Mouse (Mus musculus): ENCODE results near the gene Gm49378. TPM values are rescaled to one million over a fixed set of nuclear protein-coding genes. Genes with fewer than 3 reads are reported as not detected.

The Gm49378 gene
- polyA plus RNA-seq (2017; shearing (Covaris generic)): 1 to 10 TPM; 1.6 to 2.2 TPM

DNA sequence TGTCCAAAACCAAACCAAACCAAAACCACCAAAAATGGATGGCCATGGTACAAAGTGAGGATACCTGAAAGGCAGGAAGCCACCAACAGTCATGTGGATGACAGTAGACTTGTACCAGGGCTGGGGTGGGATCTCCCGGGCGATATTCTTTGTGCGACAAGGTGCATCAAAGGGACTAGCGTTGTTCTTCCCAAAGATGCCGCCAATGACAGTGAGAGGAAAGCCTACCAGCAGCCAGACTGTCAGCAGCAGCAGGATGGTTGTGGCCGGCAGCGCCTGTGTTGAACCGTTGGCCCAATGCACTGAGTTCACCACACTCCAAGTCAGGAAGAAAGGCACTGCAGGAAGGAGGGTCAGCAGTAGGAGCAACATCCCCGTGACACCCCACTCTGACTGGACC is at the start of gene Gm49378:
Gene Gm49378, minus strand, starts transcription at position 101 of the 400 bp plus-strand sequence.

DNA sequence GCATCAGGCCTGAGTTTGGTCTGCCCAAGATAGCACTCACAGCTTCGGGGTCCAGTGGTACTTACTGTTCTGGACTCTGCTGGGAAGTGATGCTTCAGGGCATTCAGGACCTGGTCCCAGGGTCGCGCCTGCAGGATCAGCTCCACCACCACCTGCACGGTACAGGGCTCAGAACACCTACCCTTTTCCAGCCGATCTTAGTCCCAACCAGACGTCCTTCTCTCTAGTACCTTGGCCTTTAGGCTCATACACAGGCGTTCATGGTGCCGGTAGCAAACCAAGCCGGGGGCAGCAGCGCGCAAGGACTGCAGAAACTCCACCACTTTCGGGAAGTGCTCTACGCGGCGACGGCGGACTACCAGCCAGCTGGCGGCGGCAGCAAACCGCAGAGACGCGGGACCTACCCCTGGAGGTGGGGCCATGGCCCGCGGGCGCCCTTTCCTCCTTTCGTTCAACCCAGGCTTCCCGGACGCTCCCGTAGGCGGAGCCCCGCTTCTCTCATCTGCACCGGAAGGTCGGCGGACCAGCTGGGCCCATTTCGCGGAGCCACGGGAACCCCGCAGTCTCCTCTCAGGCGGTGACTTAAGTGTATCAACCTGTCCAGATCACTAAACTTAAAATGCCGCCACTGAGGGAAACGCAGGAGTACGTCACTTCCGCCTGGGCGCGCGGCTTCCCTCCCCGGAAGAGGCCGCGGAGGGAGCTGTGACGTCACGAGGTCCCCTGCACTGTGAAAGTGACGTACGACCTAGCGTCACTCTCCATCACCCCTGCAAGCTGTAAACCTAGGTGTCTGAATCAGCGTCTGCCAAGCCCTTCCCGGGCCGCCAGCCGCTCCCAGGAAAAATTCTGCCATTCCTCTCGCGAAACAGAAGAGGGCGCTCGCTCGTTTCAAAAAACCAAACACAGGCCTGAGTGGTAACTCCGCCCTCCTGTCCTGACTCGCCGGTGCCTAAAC is 43.7 kb upstream of the Gm49378 start, which contains the start of gene Tinf2:
Gene Tinf2, minus strand, starts transcription at position 661 of the 958 bp plus-strand sequence.

DNA sequence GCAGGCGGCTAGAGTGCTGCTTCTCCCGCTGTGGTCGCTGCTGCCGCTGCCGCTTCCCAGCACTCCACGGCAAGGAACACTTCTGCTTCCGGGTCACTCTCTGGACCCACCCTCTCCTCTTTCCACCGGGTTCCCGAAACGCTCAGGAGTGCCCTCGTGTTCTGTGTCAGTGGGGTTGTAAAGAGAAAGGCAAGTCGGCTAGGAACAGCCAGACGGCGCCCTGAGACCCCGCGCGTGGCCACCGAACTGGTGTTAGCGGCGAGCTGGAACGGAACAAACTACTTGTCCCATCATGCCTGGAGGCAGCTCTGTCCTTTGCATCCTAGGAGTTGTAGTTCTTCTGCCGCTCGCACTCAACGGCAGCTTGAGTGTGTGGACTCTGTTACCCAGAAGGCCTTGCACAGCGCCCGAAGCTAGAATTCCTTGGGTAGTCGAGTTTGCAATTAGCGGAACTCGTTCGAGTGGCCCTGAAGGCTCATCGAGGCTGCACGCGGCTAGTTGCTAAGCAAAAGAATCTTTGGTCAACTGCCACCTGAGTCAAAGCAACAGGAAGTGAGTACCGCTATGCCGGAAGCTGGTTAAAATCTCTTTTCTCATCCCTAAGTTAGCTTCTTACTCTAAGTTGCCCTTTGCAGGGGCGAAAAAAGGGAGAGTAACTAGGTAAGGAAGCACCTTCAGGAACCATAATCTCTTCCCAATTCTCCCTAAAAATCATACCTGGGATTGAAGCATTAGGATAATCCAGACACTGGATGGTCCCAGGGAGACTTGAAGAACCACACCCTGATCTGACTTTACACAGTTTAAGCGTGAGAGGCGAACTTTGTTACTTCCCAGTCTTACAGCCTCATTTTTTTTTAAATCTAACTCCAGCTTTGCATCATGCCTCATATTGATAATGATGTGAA is 34.4 kb upstream of the Gm49378 start, which contains the start of the genes Gmpr2 and Nedd8:
Gene Gmpr2, plus strand, starts transcription at position 109 of the 908 bp plus-strand sequence.
Gene Nedd8, minus strand, starts transcription at position 292 of the 908 bp plus-strand sequence.

DNA sequence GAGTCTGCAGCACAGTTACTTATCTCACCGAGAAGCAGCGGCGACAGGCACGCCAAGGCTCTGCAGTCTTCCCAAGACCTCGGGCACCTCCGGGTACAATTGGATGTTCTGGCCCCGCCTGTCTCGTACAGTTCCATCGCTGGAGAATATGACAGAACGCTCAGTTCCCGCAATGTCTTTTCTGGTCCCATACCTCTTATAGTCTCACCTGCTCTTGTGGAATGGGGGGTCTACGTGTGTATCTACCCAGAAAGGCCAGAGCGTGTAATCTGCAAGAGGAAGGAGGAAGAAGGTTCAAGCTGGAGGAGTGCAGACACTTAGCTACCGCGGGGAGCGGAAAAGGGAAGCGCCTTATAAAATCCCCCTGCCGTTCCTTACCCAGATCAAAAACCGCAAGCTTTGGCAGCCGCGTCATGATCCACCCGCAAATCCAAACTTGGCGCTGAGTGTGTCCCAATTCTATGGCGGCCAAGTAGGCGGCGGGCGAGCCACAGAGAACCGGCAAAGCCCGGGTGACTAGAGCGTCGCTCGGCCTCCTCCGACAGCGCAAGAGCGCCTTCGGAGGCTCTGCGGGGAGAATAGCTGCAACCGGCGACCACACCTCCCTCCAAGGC is 22.4 kb upstream of the Gm49378 start, which contains the start of gene Mdp1:
Gene Mdp1, minus strand, starts transcription at position 549 of the 614 bp plus-strand sequence.

DNA sequence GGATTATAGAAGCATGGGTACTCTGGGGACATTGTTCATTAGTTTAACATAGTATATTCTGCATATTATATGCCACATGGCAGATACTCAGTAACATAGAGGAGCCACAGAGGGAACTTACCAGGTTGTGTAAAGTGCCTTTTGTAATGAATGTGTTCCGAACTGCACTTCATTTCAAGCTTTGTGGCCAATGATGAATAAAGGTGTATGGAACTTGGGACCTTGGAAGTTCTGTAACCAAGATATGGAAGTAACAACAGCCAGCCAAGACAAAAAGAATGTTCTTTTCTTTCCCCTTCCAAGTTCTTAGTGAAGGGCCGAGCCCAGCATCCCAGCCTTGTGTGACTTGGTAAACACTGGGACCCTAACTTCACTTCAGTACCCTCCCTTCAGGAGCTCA is 12.2 kb upstream of the Gm49378 start, which contains the start of gene Tssk4:
Gene Tssk4, plus strand, starts transcription at position 301 of the 400 bp plus-strand sequence.

DNA sequence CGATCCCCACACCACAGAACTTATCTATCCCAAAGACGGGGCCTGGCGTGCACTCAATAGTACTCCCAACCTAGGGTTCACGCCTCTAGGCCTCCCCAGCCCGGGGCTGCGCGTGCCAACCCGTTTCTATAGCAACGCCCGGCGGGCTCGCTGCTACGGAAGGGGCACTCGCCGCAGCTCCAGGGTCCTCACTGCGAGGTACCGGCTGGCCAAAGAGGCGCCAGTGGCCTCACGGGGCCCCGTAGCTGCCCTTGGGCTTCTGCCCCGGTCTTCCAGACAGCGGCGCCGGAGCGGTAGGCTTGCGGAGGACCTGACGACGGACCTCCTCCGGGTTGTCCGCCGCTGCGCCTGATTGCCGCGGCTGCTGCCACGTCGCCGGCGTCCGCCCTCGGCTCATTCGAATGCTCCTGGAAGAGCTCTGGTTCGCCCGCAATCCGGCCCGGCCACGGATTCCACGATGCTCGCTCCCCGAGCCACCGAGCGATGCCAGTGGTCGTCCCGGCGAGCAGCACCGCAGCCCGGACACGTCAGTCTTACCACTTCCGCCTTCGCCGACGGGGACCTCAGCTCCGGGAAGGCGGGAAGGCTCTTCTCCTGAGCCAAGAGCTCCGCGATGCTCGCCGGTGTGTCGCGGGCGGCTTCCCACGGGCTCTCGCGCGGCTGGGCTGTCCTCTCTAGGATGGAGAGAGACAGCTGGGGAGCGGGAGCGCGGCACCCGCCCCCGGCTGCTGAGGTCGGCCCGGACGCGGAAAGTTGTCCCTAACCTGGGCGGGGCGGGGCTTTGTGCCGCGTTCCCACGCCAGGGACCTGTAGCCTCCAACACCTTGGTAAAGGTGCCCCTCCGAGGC is 5.6 kb upstream of the Gm49378 start, which contains the start of gene Tm9sf1:
Gene Tm9sf1, minus strand, starts transcription at position 747 of the 848 bp plus-strand sequence.

DNA sequence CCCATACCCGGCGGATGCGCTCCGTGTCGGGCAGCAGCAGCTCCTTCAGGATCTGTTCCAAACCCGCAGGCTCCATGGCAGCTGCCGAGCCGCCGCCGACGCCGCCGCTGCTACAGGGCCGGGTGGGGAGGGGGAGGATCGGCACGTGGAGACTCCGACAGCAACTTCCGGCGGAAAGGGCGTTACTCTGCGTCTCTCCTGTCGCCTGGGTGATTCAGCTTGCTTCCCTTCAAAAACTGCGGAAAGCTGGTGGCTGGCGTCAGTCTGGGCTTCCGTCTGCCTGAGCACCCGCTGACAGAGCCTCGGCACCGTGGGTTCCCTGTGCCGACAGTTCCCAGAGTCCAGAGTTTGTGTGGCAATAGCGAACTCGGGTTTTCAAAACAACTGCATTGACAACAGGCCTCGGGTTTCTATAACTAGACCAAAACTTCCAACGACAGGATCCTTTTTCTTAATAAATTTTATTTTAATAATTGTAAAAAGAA is 2.1 kb downstream of the Gm49378 start, which contains the start of gene Ipo4:
Gene Ipo4, minus strand, starts transcription at position 435 of the 485 bp plus-strand sequence.

DNA sequence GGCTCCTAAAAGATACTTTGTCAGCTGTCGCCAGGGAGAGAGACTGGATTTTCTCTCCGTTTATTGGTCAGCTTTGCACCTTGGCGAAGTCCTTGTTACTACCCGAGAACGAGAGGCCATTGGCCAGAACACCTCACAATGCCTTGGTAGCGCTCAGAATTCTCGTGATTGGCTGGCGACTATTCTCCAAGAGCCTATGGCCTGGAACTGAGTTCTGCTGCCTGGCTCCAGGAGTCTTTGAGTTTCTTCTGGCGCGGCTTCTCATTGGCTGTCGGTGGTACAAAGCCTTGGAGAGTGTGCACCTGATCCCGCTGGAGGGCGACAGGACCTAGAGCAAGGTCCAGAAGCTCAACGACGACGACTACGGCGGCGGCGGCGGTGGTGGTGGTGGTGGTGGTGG is 19.9 kb downstream of the Gm49378 start, which contains the start of gene Rec8:
Gene Rec8, plus strand, starts transcription at position 216 of the 400 bp plus-strand sequence.

DNA sequence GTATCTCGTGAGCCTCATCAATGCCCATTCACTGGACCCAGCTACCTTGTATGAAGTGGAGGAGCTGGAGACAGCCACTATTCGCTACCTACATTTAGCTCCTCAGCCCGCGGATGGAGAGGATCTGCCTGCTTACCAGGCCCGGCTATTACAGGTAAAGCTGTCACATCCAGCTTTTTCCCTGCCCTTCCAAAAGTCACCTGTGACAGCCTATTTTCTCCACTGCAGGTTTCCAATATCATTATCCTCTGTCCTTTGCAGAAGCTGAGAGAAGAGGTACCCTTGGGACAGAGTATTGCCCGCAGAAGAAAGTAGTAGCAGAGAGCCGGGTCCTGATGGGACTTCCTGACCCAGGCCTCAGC is 34.4 kb downstream of the Gm49378 start, which contains the start of gene Irf9:
Gene Irf9, plus strand, starts transcription at position 301 of the 362 bp plus-strand sequence.

DNA sequence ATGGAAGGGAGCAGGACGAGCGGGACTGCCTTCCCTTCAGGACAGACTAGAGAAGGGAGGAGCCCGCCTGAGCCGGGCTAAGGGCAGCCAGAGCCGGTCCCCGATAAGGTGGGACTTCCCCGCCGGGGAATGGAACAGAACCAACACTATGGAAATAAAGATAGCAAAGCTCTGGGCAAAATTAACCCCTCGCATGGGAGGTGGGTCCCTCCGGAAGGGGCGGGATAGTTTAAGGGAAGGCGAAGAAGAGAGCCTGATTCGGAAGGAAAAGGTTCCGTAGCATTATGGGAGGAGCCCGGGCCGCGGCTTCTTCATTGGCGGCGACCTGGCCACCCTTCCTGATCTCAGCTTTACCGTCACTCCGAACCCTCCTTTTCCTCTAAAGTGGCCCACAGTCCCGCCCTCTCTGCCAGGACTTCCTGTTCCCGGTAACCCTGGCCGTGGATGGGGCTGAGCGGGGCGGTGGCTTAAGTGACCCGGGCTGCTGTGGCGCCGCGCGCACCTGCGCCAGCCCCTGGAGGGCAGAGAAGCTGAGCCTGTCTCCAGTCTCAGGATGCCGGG is 46.3 kb downstream of the Gm49378 start, which contains the start of gene Rnf31:
Gene Rnf31, plus strand, starts transcription at position 378 of the 561 bp plus-strand sequence.

DNA sequence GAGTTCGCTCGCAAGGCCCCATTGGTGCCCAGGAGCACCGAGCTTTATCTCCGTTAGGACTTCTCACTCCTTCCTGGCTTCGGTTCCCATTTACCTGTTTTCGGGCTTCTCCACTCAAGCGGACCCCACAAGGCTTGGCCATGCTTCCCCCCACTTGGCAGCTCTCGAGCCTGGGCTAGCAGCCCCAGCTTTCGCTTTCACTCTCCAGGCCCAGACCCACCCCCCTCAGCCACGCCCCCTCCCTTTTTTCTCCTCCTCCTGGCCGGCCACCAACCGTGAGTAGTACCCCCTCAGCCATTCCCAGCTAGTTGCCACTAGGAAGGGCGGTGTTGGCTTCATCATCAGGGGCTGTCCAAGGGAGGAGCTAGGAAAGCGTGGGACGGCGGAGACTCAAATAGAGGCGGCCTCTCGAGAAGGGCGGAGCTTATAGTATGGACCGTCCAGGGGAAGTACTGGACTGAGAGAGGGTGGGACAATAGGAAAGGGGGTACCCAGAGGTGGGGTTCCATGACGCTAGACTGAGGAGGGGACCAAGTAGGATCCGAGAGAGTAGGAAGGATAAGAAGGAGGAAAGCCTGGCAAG is 46.9 kb downstream of the Gm49378 start, which contains the start of gene Psme2:
Gene Psme2, minus strand, starts transcription at position 366 of the 583 bp plus-strand sequence.

DNA sequence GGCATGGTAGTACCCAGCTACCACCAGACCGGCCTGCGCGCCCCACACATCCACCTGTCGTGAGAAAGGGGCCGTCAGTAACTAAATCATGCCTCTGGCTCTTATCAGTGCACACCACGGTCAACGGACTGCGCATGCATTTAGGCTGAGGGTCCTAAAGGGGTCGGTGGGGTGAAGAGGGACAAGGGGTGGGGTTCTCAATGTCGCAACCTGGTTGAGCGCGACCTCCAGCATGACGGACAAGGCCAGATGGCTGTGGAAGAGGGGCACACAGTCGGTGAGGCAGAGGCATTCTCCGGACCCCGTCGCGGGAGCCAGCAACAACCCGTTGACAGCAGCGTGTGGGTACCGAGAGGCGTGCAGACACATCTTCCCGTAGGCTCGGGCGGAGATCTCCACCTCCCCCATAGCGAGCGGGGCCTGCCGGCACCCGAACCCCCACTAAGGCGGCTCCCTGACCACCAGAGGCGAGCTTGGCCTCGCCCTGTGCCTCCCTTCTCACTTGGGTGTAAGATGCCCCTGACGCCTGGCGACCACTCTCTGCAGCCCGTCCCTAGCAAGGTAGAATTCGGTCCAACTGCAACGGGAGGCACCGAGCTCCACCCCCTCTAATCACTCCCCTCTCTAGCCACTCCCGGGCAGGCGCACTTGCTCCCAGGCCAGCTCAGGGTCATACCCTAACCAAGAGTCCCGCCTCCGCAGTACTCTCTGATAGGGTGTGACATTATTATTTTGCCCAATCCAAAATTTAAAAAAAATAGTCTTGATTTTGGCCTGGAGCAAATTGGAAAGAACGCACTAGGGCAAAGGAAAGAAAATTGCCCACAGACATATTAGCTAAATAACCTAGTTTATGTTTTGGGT is 52.8 kb downstream of the Gm49378 start, which contains the start of gene Emc9:
Gene Emc9, minus strand, starts transcription at position 601 of the 864 bp plus-strand sequence.

Other genes with a start within 250 kb of the Gm49378 start
- gene Dhrs4, start 159.1 kb downstream of the Gm49378 start, polyA plus RNA-seq (2017; shearing (Covaris generic)): 10 to 100 TPM; 46.9 to 50.3 TPM
- gene Carmil3, start 147.2 kb downstream of the Gm49378 start, polyA plus RNA-seq (2017; shearing (Covaris generic)): 1 to 10 TPM in 1 of 2 experiments, under 1 TPM in 1; 0.97 to 1.0 TPM
- gene Cpne6, start 127.5 kb downstream of the Gm49378 start, polyA plus RNA-seq (2017; shearing (Covaris generic)): under 1 TPM in 1 of 2 experiments, not detected in 1; 0.75 TPM
- under 1 TPM; 0.11 to 0.16 TPM for gene Nrl, start 112.9 kb downstream of the Gm49378 start, polyA plus RNA-seq (2017; shearing (Covaris generic))
- 10 to 100 TPM in 1 of 2 experiments, 1 to 10 TPM in 1; 9.6 to 27.7 TPM for gene Pck2, start 97.6 kb downstream of the Gm49378 start, polyA plus RNA-seq (2017; shearing (Covaris generic))
- 100 to 1,000 TPM; 127 to 137 TPM for gene Dcaf11, start 77.9 kb downstream of the Gm49378 start, polyA plus RNA-seq (2017; shearing (Covaris generic))
- 1 to 10 TPM; 2.3 to 5.0 TPM for gene A730061H03Rik, start 77.5 kb downstream of the Gm49378 start, polyA plus RNA-seq (2017; shearing (Covaris generic))
- gene Fitm1, start 62.3 kb downstream of the Gm49378 start, polyA plus RNA-seq (2017; shearing (Covaris generic)): not detected
- gene Psme1, start 59.8 kb downstream of the Gm49378 start, polyA plus RNA-seq (2017; shearing (Covaris generic)): 1,000 to 10,000 TPM; 1,262 to 1,326 TPM
- gene Emc9, start 52.6 kb downstream of the Gm49378 start, polyA plus RNA-seq (2017; shearing (Covaris generic)): 10 to 100 TPM; 29.1 to 38.6 TPM
- gene Psme2, start 46.8 kb downstream of the Gm49378 start, polyA plus RNA-seq (2017; shearing (Covaris generic)): 1,000 to 10,000 TPM; 1,039 to 1,128 TPM
- gene Rnf31, start 46.2 kb downstream of the Gm49378 start, polyA plus RNA-seq (2017; shearing (Covaris generic)): 10 to 100 TPM; 30.5 to 62.2 TPM
- 100 to 1,000 TPM; 169 to 197 TPM for gene Irf9, start 34.3 kb downstream of the Gm49378 start, polyA plus RNA-seq (2017; shearing (Covaris generic))
- 1 to 10 TPM; 2.8 to 5.6 TPM for gene Rec8, start 19.9 kb downstream of the Gm49378 start, polyA plus RNA-seq (2017; shearing (Covaris generic))
- gene Ipo4, start 1.9 kb downstream of the Gm49378 start, polyA plus RNA-seq (2017; shearing (Covaris generic)): 10 to 100 TPM; 31.1 to 45.2 TPM
- gene Tm9sf1, start 5.9 kb upstream of the Gm49378 start, polyA plus RNA-seq (2017; shearing (Covaris generic)): 10 to 100 TPM; 64.4 to 75.6 TPM
- 1 to 10 TPM; 1.3 to 1.6 TPM for gene Tssk4, start 12.3 kb upstream of the Gm49378 start, polyA plus RNA-seq (2017; shearing (Covaris generic))
- 100 to 1,000 TPM; 101 to 105 TPM for gene Mdp1, start 22.6 kb upstream of the Gm49378 start, polyA plus RNA-seq (2017; shearing (Covaris generic))
- gene Gmpr2, start 34.0 kb upstream of the Gm49378 start, polyA plus RNA-seq (2017; shearing (Covaris generic)): 10 to 100 TPM; 34.4 to 55.8 TPM
- gene Nedd8, start 34.2 kb upstream of the Gm49378 start, polyA plus RNA-seq (2017; shearing (Covaris generic)): 100 to 1,000 TPM; 479 to 482 TPM
- gene Tinf2, start 43.9 kb upstream of the Gm49378 start, polyA plus RNA-seq (2017; shearing (Covaris generic)): 10 to 100 TPM; 50.8 to 60.2 TPM
- under 1 TPM; 0.32 to 0.81 TPM for gene Tgm1, start 76.0 kb upstream of the Gm49378 start, polyA plus RNA-seq (2017; shearing (Covaris generic))
- 10 to 100 TPM; 57.8 to 79.6 TPM for gene Rabggta, start 84.4 kb upstream of the Gm49378 start, polyA plus RNA-seq (2017; shearing (Covaris generic))
- 10 to 100 TPM; 39.5 to 63.1 TPM for gene Dhrs1, start 107.8 kb upstream of the Gm49378 start, polyA plus RNA-seq (2017; shearing (Covaris generic))
- 10 to 100 TPM; 38.9 to 45.7 TPM for gene Nop9, start 107.8 kb upstream of the Gm49378 start, polyA plus RNA-seq (2017; shearing (Covaris generic))
- gene Cideb, start 120.6 kb upstream of the Gm49378 start, polyA plus RNA-seq (2017; shearing (Covaris generic)): not detected
- gene Ltb4r2, start 123.5 kb upstream of the Gm49378 start, polyA plus RNA-seq (2017; shearing (Covaris generic)): under 1 TPM; 0.17 to 0.21 TPM
- 10 to 100 TPM; 13.2 to 19.4 TPM for gene Ltb4r1, start 128.1 kb upstream of the Gm49378 start, polyA plus RNA-seq (2017; shearing (Covaris generic))
- under 1 TPM; 0.16 to 0.32 TPM for gene Adcy4, start 146.2 kb upstream of the Gm49378 start, polyA plus RNA-seq (2017; shearing (Covaris generic))
- gene Ripk3, start 151.0 kb upstream of the Gm49378 start, polyA plus RNA-seq (2017; shearing (Covaris generic)): 100 to 1,000 TPM in 1 of 2 experiments, 10 to 100 TPM in 1; 72.7 to 103 TPM
- gene Nfatc4, start 185.2 kb upstream of the Gm49378 start, polyA plus RNA-seq (2017; shearing (Covaris generic)): not detected
- gene Nynrin, start 216.1 kb upstream of the Gm49378 start, polyA plus RNA-seq (2017; shearing (Covaris generic)): under 1 TPM; 0.15 to 0.99 TPM
- gene Cbln3, start 246.5 kb upstream of the Gm49378 start, polyA plus RNA-seq (2017; shearing (Covaris generic)): under 1 TPM; 0.22 to 0.31 TPM
- gene Khnyn, start 247.1 kb upstream of the Gm49378 start, polyA plus RNA-seq (2017; shearing (Covaris generic)): 10 to 100 TPM; 26.8 to 67.7 TPM

Measured in activated CD4-positive, CD25-positive, alpha-beta regulatory T cell (primary cell).